Mouse (Mus musculus): ENCODE measurements at regions not wholly inside any gene's neighbourhood (a gene's known extent, or its start where the extent isn't known, plus 50 kb on each side); places are given as distances from the start of the nearest gene placed in this dataset.

DNA sequence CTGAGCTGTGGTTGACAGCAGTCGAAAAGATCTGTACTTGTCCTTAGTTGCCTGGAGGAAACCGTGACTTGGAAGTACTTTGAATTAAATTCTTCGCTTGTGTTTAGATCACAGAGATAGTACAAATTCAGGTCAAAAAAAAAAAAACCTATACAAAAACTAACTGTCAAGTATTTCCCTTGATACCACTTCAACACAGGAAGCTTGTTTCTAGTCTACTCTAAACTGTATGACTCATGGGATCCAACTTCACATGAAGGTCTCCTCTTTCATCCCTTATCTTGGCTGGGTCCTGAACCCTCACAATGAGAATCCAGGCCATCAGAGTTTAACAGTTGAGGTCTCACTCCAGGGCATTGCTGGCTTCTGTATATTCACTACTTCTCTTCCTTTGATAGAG lies 54.8 kb downstream of the Tmem30b start:
- Histone ChIP-seq H3K27ac (no peak overlapping the region), H3K27me3 (ENCODE audit: low read depth, poor library complexity, severe bottlenecking) (no peaks in the 10 kb centered on the region), H3K9me3 (replicated peaks) (no peaks in the 10 kb centered on the region), H3K4me1 (peaks cover 24% of the 10 kb centered on the region), H3K36me3 (no peaks in the 10 kb centered on the region), H3K4me3 (no peak overlapping the region)
- 91% methylated on average over 3 of the region's 3 CpGs for WGBS
- no peak for DNase-seq (ENCODE audit: low spot score)

DNA sequence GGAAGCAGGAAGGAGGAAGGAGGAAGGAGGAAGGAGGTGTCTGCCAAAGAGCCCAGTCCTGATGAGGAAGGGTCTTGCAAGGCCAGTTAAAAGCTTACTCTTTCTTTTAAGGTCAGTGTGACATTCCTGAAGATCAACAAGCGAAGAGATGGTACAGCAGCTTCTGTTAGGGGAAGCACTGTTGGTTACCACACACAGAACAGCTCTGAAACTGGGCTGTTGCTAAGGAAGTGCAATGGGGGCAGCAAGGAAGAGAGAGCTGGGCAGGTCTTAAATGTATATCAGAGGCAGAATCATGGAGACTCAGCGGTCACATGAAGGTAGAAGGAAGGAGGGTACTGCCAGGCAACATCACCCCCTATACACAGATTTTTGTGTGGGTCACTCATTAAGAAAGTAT lies 63.3 kb downstream of the Tmem30b start:
- H3K36me3 ChIP-seq = no peaks in the 10 kb centered on the region
- H3K27me3 ChIP-seq (ENCODE audit: low read depth, poor library complexity, severe bottlenecking) = peaks cover 17% of the 10 kb centered on the region
- no peaks in the 10 kb centered on the region for H3K9me3 ChIP-seq (replicated peaks)
- H3K4me1 ChIP-seq = peaks cover 6% of the 10 kb centered on the region; the same call in 1 of the 2 replicates
- no peak overlapping the region for H3K4me3 ChIP-seq
- DNase-seq (ENCODE audit: low spot score) = no peak
- peak overlapping the region; percentile 19; the same call in 1 of the 2 replicates for H3K27ac ChIP-seq
- WGBS = 95% methylated on average over 2 of the region's 2 CpGs

GRCm38 (mm10) chr12:73482275-73482674 lies 63.9 kb downstream of the Tmem30b start:
- H3K4me3 ChIP-seq = no peak overlapping the region
- H3K36me3 ChIP-seq = no peaks in the 10 kb centered on the region
- peaks cover 7% of the 10 kb centered on the region; the same call in 1 of the 2 replicates for H3K4me1 ChIP-seq
- H3K9me3 ChIP-seq (replicated peaks) = no peaks in the 10 kb centered on the region
- peaks cover 20% of the 10 kb centered on the region for H3K27me3 ChIP-seq (ENCODE audit: low read depth, poor library complexity, severe bottlenecking)
- DNase-seq (ENCODE audit: low spot score) = no peak
- WGBS = 88% methylated on average over 6 of the region's 6 CpGs
- H3K27ac ChIP-seq = no peak overlapping the region

DNA sequence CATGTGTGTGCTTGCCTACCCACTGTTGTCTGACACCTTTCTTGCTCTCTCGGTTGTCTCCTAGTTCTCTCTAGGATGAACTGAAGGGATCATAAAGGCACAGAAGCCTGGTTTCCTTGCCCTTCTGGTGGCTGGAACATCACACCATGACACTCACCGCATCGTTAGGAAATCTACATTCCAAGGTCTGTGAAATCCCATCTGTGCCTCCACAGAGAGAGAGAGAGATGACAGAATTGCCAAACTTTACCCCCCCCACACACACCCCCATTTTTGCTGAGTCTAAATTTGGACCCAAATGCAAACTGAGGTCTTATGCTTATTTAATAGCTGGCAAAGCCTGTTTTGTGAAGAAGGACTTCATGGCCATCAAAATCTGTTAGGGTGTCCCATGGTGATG lies 64.5 kb downstream of the Tmem30b start:
- 96% methylated on average over 3 of the region's 3 CpGs for WGBS
- Histone ChIP-seq H3K9me3 (replicated peaks) (no peaks in the 10 kb centered on the region), H3K27me3 (ENCODE audit: low read depth, poor library complexity, severe bottlenecking) (peaks cover 22% of the 10 kb centered on the region), H3K4me3 (no peak overlapping the region), H3K27ac (no peak overlapping the region), H3K36me3 (no peaks in the 10 kb centered on the region), H3K4me1 (peaks cover 13% of the 10 kb centered on the region)
- DNase-seq (ENCODE audit: low spot score) = no peak

DNA sequence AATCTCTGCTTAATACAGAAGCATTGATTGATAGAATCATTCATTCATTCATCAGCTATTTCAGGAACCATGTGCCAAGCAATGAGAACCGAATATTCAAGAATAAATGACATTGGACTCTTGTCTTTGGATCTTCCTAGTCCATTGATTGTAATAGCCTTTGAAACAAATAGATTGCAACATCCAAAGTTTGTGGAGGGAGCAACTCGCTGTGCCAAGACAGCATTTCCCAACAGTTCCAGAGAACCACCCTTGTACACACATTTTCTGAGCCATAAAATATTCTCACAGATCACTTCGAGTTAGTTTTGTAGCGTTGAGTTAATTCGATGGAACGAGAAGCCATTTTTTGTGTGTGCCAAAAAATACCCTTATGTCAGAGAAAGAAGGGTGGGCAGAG lies 65.0 kb downstream of the Tmem30b start:
- Histone ChIP-seq H3K27ac (no peak overlapping the region), H3K4me1 (peaks cover 18% of the 10 kb centered on the region), H3K9me3 (replicated peaks) (no peaks in the 10 kb centered on the region), H3K36me3 (no peaks in the 10 kb centered on the region), H3K4me3 (no peak overlapping the region), H3K27me3 (ENCODE audit: low read depth, poor library complexity, severe bottlenecking) (peaks cover 22% of the 10 kb centered on the region)
- 97% methylated on average over 6 of the region's 6 CpGs for WGBS
- no peak for DNase-seq (ENCODE audit: low spot score)

DNA sequence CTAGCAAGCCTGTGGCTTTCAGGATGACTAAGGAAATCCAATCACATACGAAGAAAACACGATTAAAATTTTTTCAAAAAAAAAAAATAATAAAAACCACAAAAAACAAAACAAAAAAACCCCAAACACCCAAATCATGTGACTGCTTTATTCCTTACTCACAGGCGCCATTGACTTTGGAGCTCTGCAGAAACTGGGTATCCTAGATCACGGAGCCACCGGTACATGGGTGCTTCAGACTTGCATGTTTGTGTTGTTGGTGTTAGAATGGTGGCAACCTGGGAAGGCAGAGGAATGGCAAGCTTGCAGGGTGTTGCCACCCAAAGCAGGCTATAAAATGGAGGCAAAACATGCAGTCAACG lies 65.6 kb downstream of the Tmem30b start:
- Histone ChIP-seq H3K27me3 (ENCODE audit: low read depth, poor library complexity, severe bottlenecking) (peaks cover 25% of the 10 kb centered on the region), H3K4me3 (no peak overlapping the region), H3K27ac (no peak overlapping the region), H3K36me3 (no peaks in the 10 kb centered on the region), H3K4me1 (peaks cover 23% of the 10 kb centered on the region), H3K9me3 (replicated peaks) (no peaks in the 10 kb centered on the region)
- WGBS = 90% methylated on average over 6 of the region's 6 CpGs
- no peak for DNase-seq (ENCODE audit: low spot score)

DNA sequence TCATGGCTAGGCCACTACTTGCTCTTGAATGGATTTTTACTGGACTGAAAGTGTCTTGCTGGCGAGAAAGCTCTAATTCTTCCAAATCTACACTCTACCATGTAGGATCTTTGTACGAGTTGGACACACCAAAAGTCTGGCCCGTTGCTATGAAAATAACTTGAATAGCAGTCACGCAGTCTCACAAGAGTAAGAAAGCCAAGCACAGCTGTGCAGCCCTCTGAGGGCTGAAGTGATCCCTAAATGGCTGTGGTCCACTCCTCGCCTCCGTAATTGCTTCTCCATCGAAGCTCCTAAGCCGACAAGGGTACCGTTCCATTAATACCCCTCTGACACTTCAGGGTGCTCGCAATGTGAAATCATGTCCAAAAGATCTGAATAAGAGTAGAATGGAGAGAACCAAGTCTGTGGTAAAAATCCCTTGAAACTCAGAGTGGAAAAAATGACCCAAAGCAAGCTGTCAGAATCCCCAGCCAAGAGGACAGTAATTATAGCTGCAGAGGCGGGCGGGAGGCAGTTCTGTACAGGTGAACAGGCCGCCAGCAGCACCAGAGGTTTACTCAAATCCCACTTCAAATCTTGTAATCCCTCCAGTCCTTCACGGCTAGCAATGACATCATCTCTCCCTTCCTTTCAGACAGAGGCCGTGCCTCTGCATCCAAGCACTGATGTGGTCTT lies 66.1 kb downstream of the Tmem30b start:
- WGBS = 92% methylated on average over 15 of the region's 15 CpGs
- DNase-seq (ENCODE audit: low spot score) = no peak
- Histone ChIP-seq H3K27me3 (ENCODE audit: low read depth, poor library complexity, severe bottlenecking) (peaks cover 25% of the 10 kb centered on the region), H3K4me1 (peaks cover 23% of the 10 kb centered on the region), H3K36me3 (no peaks in the 10 kb centered on the region), H3K4me3 (no peak overlapping the region), H3K27ac (peak overlapping the region; percentile 42; the same call in 1 of the 2 replicates), H3K9me3 (replicated peaks) (no peaks in the 10 kb centered on the region)

GRCm38 (mm10) chr12:73478641-73479040 lies 67.6 kb downstream of the Tmem30b start:
- peaks cover 25% of the 10 kb centered on the region for H3K27me3 ChIP-seq (ENCODE audit: low read depth, poor library complexity, severe bottlenecking)
- H3K4me1 ChIP-seq = peaks cover 20% of the 10 kb centered on the region
- no peaks in the 10 kb centered on the region for H3K36me3 ChIP-seq
- H3K4me3 ChIP-seq = no peak overlapping the region
- H3K27ac ChIP-seq = no peak overlapping the region
- DNase-seq (ENCODE audit: low spot score) = no peak
- 94% methylated on average over 4 of the region's 4 CpGs for WGBS
- no peaks in the 10 kb centered on the region for H3K9me3 ChIP-seq (replicated peaks)

- peaks cover 29% of the 10 kb centered on the region for H3K4me1 ChIP-seq
- H3K9me3 ChIP-seq (replicated peaks) = no peaks in the 10 kb centered on the region
- DNase-seq (ENCODE audit: low spot score) = no peak
- peaks cover 25% of the 10 kb centered on the region for H3K27me3 ChIP-seq (ENCODE audit: low read depth, poor library complexity, severe bottlenecking)
- H3K4me3 ChIP-seq = no peak overlapping the region
- no peaks in the 10 kb centered on the region for H3K36me3 ChIP-seq
- under 1% methylated on average over 7 of the region's 7 CpGs for WGBS
- H3K27ac ChIP-seq = 0 out of 2 replicates have a peak overlapping the region, but pooled peaks have one; percentile 7
Measured at GRCm38 (mm10) chr12:73476421-73476858, 69.8 kb downstream of the Tmem30b start.

DNA sequence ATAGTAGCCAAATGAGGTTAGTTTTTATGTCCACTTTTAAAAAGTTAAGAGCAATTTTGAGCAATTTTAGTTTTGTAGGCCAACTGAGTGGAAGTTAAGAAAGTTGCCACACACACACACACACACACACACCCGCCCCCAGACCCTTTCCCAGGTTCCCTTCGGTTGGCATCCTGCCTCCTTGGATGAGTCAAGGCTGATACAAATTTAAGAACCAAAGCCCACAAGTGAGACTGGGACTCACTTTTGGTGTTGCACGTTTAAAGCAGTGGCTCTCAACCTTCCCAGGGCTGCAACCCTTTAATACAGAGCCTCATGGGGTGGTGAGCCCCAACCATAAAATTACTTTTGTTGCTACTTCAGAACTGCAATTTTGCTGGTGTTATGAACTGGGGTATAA lies 70.4 kb downstream of the Tmem30b start:
- no peak for DNase-seq (ENCODE audit: low spot score)

GRCm38 (mm10) chr12:73475020-73475419 lies 71.2 kb downstream of the Tmem30b start:
- Histone ChIP-seq H3K36me3 (no peaks in the 10 kb centered on the region), H3K9me3 (replicated peaks) (no peaks in the 10 kb centered on the region), H3K27ac (no peak overlapping the region), H3K4me3 (no peak overlapping the region), H3K4me1 (peaks cover 29% of the 10 kb centered on the region), H3K27me3 (ENCODE audit: low read depth, poor library complexity, severe bottlenecking) (peaks cover 25% of the 10 kb centered on the region)
- no peak for DNase-seq (ENCODE audit: low spot score)
- 69% methylated on average over 5 of the region's 5 CpGs for WGBS

More for the DNA sequence above, 70.4 kb downstream of the Tmem30b start:
- Histone ChIP-seq H3K36me3 (no peaks in the 10 kb centered on the region), H3K4me3 (no peak overlapping the region), H3K4me1 (peaks cover 29% of the 10 kb centered on the region), H3K9me3 (replicated peaks) (no peaks in the 10 kb centered on the region), H3K27me3 (ENCODE audit: low read depth, poor library complexity, severe bottlenecking) (peaks cover 25% of the 10 kb centered on the region), H3K27ac (no peak overlapping the region)
- WGBS = 69% methylated on average over 3 of the region's 3 CpGs

DNA sequence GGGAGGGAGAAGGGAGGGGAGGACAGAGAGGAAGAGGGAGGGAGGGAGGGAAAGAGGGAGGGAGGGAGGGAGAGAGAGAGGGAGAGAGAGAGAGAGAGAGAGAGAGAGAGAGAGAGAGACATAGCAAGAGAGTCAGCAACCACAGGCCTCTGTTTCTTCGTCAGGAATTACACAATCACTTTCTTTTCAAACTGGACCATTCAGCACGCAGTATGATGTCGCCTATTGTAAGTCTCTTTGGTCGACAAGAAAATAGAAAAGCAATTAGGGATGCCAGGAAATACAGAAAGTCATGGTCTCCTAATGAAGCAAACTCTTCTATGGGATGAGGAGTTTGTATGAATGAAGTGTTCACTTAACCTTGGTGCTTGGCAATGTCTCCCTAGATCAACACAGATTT lies 73.1 kb downstream of the Tmem30b start:
- no peak for DNase-seq (ENCODE audit: low spot score)
- WGBS = 65% methylated on average over 4 of the region's 4 CpGs
- peaks cover 32% of the 10 kb centered on the region for H3K4me1 ChIP-seq
- no peaks in the 10 kb centered on the region for H3K9me3 ChIP-seq (replicated peaks)
- H3K27me3 ChIP-seq (ENCODE audit: low read depth, poor library complexity, severe bottlenecking) = peaks cover 11% of the 10 kb centered on the region
- H3K4me3 ChIP-seq = no peak overlapping the region
- no peak overlapping the region for H3K27ac ChIP-seq
- no peaks in the 10 kb centered on the region for H3K36me3 ChIP-seq

DNA sequence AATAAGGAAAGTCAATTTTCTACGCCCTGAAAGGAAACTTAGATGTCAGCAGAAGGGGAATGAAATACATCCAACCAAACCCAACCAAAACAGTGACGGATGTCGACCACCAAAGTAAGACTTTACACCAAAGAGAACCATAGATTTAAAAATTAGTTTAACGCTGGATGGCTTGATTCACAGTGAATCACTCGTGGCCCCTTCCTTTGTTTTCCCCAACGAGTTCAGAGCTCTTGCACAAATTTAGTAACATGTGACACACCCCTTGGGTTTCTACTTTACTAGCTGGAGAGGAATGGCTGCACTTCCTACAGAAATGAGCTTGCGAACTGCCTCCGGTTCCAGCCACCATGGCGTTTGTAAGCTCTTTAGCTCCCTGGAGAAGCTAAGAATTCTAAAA lies 74.2 kb downstream of the Tmem30b start:
- Histone ChIP-seq H3K4me3 (no peak overlapping the region), H3K9me3 (replicated peaks) (no peaks in the 10 kb centered on the region), H3K4me1 (peaks cover 31% of the 10 kb centered on the region), H3K27ac (peak overlapping the region; percentile 27; the same call in 1 of the 2 replicates), H3K36me3 (no peaks in the 10 kb centered on the region), H3K27me3 (ENCODE audit: low read depth, poor library complexity, severe bottlenecking) (0 out of 2 replicates have a peak, but pooled peaks cover 3% of the 10 kb centered on the region)
- WGBS = 66% methylated on average over 9 of the region's 9 CpGs
- DNase-seq (ENCODE audit: low spot score) = no peak

DNA sequence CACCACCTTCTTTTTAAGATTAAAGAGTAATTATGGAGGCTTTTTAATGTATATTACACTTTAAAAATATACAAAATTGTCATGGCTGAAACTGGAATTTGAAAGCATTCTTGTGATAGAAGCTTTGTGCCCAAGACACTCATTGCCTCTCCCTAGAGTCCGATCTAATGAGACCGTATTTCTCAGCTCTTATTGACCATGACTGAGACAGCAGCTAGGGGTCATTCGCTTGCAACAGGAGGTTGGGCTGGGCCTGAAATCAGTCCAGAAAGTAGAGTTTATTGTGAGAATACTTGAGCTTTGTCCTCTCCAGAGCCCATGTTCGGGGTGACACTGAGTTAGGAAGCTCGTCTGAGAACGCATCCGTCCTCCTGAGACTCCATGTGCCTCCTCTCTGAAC lies 79.7 kb downstream of the Tmem30b start:
- no peak overlapping the region for H3K4me3 ChIP-seq
- 73% methylated on average over 7 of the region's 7 CpGs for WGBS
- peaks cover 31% of the 10 kb centered on the region for H3K4me1 ChIP-seq
- H3K9me3 ChIP-seq (replicated peaks) = no peaks in the 10 kb centered on the region
- H3K36me3 ChIP-seq = no peaks in the 10 kb centered on the region
- DNase-seq (ENCODE audit: low spot score) = no peak
- no peak overlapping the region for H3K27ac ChIP-seq
- peaks cover 4% of the 10 kb centered on the region; the same call in 1 of the 2 replicates for H3K27me3 ChIP-seq (ENCODE audit: low read depth, poor library complexity, severe bottlenecking)

Measured in limb, embryonic 10.5 days (tissue).